Mouse (Mus musculus): ENCODE measurements at regions not wholly inside any gene's neighbourhood (a gene's known extent, or its start where the extent isn't known, plus 50 kb on each side); places are given as distances from the start of the nearest gene placed in this dataset.
"Not testable (repeated sequence)": the region's sequence is repeated elsewhere in the genome, so short reads cannot be mapped to it uniquely, and the experiment has no call there.

GRCm38 (mm10) chr8:126775334-126775733, 170.3 kb downstream of the Tomm20 start:
- no peak for ATAC-seq (ENCODE audit: insufficient number of reproducible peaks, low FRiP score, low TSS enrichment, low read depth)
- H3K9ac ChIP-seq (ENCODE audit: low read length): no peak overlapping the region

GRCm38 (mm10) chr8:126774816-126775215, 170.8 kb downstream of the Tomm20 start:
- no peaks in the 10 kb centered on the region for H3K9me3 ChIP-seq (ENCODE audit: control insufficient read depth, low read length)
- H3K27me3 ChIP-seq (ENCODE audit: control insufficient read depth, insufficient read depth, low read length): no peaks in the 10 kb centered on the region
- no peak overlapping the region for H3K27ac ChIP-seq (replicated peaks; ENCODE audit: low read depth, low read length)
- no peak overlapping the region for H3K4me3 ChIP-seq (ENCODE audit: low read depth, low read length)
- no peak overlapping the region for H3K4me2 ChIP-seq (ENCODE audit: low read depth, severe bottlenecking)
- 74% methylated on average over 7 of the region's 7 CpGs for WGBS
- DNase-seq (ENCODE audit: low spot score) (no peak), ATAC-seq (ENCODE audit: insufficient number of reproducible peaks, low FRiP score, low TSS enrichment, low read depth) (no peak)
- H3K9ac ChIP-seq (ENCODE audit: low read length): no peak overlapping the region
- H3K36me3 ChIP-seq (ENCODE audit: control insufficient read depth, insufficient read depth, low read length): no peaks in the 10 kb centered on the region
- no peaks in the 10 kb centered on the region for H3K4me1 ChIP-seq (ENCODE audit: control insufficient read depth, insufficient read depth, low read length)

More at GRCm38 (mm10) chr8:126775334-126775733, 170.3 kb downstream of the Tomm20 start:
- 57% methylated on average over 3 of the region's 3 CpGs for WGBS
- Histone ChIP-seq H3K4me3 (ENCODE audit: low read depth, low read length) (no peak overlapping the region), H3K36me3 (ENCODE audit: control insufficient read depth, insufficient read depth, low read length) (no peaks in the 10 kb centered on the region), H3K27ac (replicated peaks; ENCODE audit: low read depth, low read length) (no peak overlapping the region), H3K27me3 (ENCODE audit: control insufficient read depth, insufficient read depth, low read length) (no peaks in the 10 kb centered on the region), H3K4me2 (ENCODE audit: low read depth, severe bottlenecking) (no peak overlapping the region), H3K9me3 (ENCODE audit: control insufficient read depth, low read length) (no peaks in the 10 kb centered on the region), H3K4me1 (ENCODE audit: control insufficient read depth, insufficient read depth, low read length) (no peaks in the 10 kb centered on the region)
- no peak for DNase-seq (ENCODE audit: low spot score)

GRCm38 (mm10) chr8:126772748-126773147, 172.9 kb downstream of the Tomm20 start:
- Histone ChIP-seq H3K9ac (ENCODE audit: low read length) (no peak overlapping the region), H3K9me3 (ENCODE audit: control insufficient read depth, low read length) (no peaks in the 10 kb centered on the region), H3K27ac (replicated peaks; ENCODE audit: low read depth, low read length) (no peak overlapping the region), H3K27me3 (ENCODE audit: control insufficient read depth, insufficient read depth, low read length) (no peaks in the 10 kb centered on the region), H3K36me3 (ENCODE audit: control insufficient read depth, insufficient read depth, low read length) (no peaks in the 10 kb centered on the region), H3K4me1 (ENCODE audit: control insufficient read depth, insufficient read depth, low read length) (no peaks in the 10 kb centered on the region), H3K4me3 (ENCODE audit: low read depth, low read length) (no peak overlapping the region), H3K4me2 (ENCODE audit: low read depth, severe bottlenecking) (no peak overlapping the region)
- 84% methylated on average over 11 of the region's 11 CpGs for WGBS
- no peak for ATAC-seq (ENCODE audit: insufficient number of reproducible peaks, low FRiP score, low TSS enrichment, low read depth)
- DNase-seq (ENCODE audit: low spot score): no peak

GRCm38 (mm10) chr8:126772194-126772593, 173.4 kb downstream of the Tomm20 start:
- Histone ChIP-seq H3K4me2 (ENCODE audit: low read depth, severe bottlenecking) (no peak overlapping the region), H3K27me3 (ENCODE audit: control insufficient read depth, insufficient read depth, low read length) (no peaks in the 10 kb centered on the region), H3K4me3 (ENCODE audit: low read depth, low read length) (no peak overlapping the region), H3K27ac (replicated peaks; ENCODE audit: low read depth, low read length) (no peak overlapping the region), H3K36me3 (ENCODE audit: control insufficient read depth, insufficient read depth, low read length) (no peaks in the 10 kb centered on the region), H3K9me3 (ENCODE audit: control insufficient read depth, low read length) (no peaks in the 10 kb centered on the region), H3K9ac (ENCODE audit: low read length) (no peak overlapping the region), H3K4me1 (ENCODE audit: control insufficient read depth, insufficient read depth, low read length) (no peaks in the 10 kb centered on the region)
- WGBS: 85% methylated on average over 7 of the region's 7 CpGs
- DNase-seq (ENCODE audit: low spot score) (no peak), ATAC-seq (ENCODE audit: insufficient number of reproducible peaks, low FRiP score, low TSS enrichment, low read depth) (no peak)

GRCm38 (mm10) chr8:126770374-126770773, 175.3 kb downstream of the Tomm20 start:
- H3K4me1 ChIP-seq (ENCODE audit: control insufficient read depth, insufficient read depth, low read length); H3K9ac ChIP-seq (ENCODE audit: low read length); ATAC-seq (ENCODE audit: insufficient number of reproducible peaks, low FRiP score, low TSS enrichment, low read depth); H3K4me2 ChIP-seq (ENCODE audit: low read depth, severe bottlenecking); H3K27me3 ChIP-seq (ENCODE audit: control insufficient read depth, insufficient read depth, low read length); DNase-seq (ENCODE audit: low spot score); H3K36me3 ChIP-seq (ENCODE audit: control insufficient read depth, insufficient read depth, low read length); H3K9me3 ChIP-seq (ENCODE audit: control insufficient read depth, low read length); H3K27ac ChIP-seq (replicated peaks; ENCODE audit: low read depth, low read length); H3K4me3 ChIP-seq (ENCODE audit: low read depth, low read length): not testable (repeated sequence)
- WGBS: 90% methylated on average over 2 of the region's 2 CpGs

- no peaks in the 10 kb centered on the region for H3K27me3 ChIP-seq (ENCODE audit: control insufficient read depth, insufficient read depth, low read length)
- ATAC-seq (ENCODE audit: insufficient number of reproducible peaks, low FRiP score, low TSS enrichment, low read depth): no peak
- no peaks in the 10 kb centered on the region for H3K36me3 ChIP-seq (ENCODE audit: control insufficient read depth, insufficient read depth, low read length)
- 87% methylated on average over 5 of the region's 5 CpGs for WGBS
- no peak overlapping the region for H3K4me2 ChIP-seq (ENCODE audit: low read depth, severe bottlenecking)
- H3K9ac ChIP-seq (ENCODE audit: low read length): no peak overlapping the region
- no peaks in the 10 kb centered on the region for H3K9me3 ChIP-seq (ENCODE audit: control insufficient read depth, low read length)
- no peak overlapping the region for H3K27ac ChIP-seq (replicated peaks; ENCODE audit: low read depth, low read length)
- H3K4me1 ChIP-seq (ENCODE audit: control insufficient read depth, insufficient read depth, low read length): no peaks in the 10 kb centered on the region
- no peak overlapping the region for H3K4me3 ChIP-seq (ENCODE audit: low read depth, low read length)
- no peak for DNase-seq (ENCODE audit: low spot score)
Measured at GRCm38 (mm10) chr8:126768142-126768541, 174.4 kb upstream of the Irf2bp2 start.

GRCm38 (mm10) chr8:126767341-126767740, 173.6 kb upstream of the Irf2bp2 start:
- no peak overlapping the region for H3K9ac ChIP-seq (ENCODE audit: low read length)
- no peaks in the 10 kb centered on the region for H3K36me3 ChIP-seq (ENCODE audit: control insufficient read depth, insufficient read depth, low read length)
- DNase-seq (ENCODE audit: low spot score): no peak
- no peak overlapping the region for H3K4me2 ChIP-seq (ENCODE audit: low read depth, severe bottlenecking)
- no peaks in the 10 kb centered on the region for H3K9me3 ChIP-seq (ENCODE audit: control insufficient read depth, low read length)
- H3K4me1 ChIP-seq (ENCODE audit: control insufficient read depth, insufficient read depth, low read length): no peaks in the 10 kb centered on the region
- no peak for ATAC-seq (ENCODE audit: insufficient number of reproducible peaks, low FRiP score, low TSS enrichment, low read depth)
- H3K4me3 ChIP-seq (ENCODE audit: low read depth, low read length): no peak overlapping the region
- no peaks in the 10 kb centered on the region for H3K27me3 ChIP-seq (ENCODE audit: control insufficient read depth, insufficient read depth, low read length)
- H3K27ac ChIP-seq (replicated peaks; ENCODE audit: low read depth, low read length): no peak overlapping the region
- WGBS: 90% methylated on average over 3 of the region's 3 CpGs

GRCm38 (mm10) chr8:126765693-126766238, 172.0 kb upstream of the Irf2bp2 start:
- H3K4me1 ChIP-seq (ENCODE audit: control insufficient read depth, insufficient read depth, low read length): no peaks in the 10 kb centered on the region
- H3K9ac ChIP-seq (ENCODE audit: low read length): no peak overlapping the region
- 80% methylated on average over 6 of the region's 6 CpGs for WGBS
- H3K27ac ChIP-seq (replicated peaks; ENCODE audit: low read depth, low read length): no peak overlapping the region
- H3K4me3 ChIP-seq (ENCODE audit: low read depth, low read length): no peak overlapping the region
- ATAC-seq (ENCODE audit: insufficient number of reproducible peaks, low FRiP score, low TSS enrichment, low read depth) (no peak), DNase-seq (ENCODE audit: low spot score) (no peak)
- H3K27me3 ChIP-seq (ENCODE audit: control insufficient read depth, insufficient read depth, low read length): no peaks in the 10 kb centered on the region
- H3K4me2 ChIP-seq (ENCODE audit: low read depth, severe bottlenecking): no peak overlapping the region
- H3K36me3 ChIP-seq (ENCODE audit: control insufficient read depth, insufficient read depth, low read length): no peaks in the 10 kb centered on the region
- no peaks in the 10 kb centered on the region for H3K9me3 ChIP-seq (ENCODE audit: control insufficient read depth, low read length)

- DNase-seq (ENCODE audit: low spot score): no peak
- Histone ChIP-seq H3K36me3 (ENCODE audit: control insufficient read depth, insufficient read depth, low read length) (no peaks in the 10 kb centered on the region), H3K4me1 (ENCODE audit: control insufficient read depth, insufficient read depth, low read length) (no peaks in the 10 kb centered on the region), H3K4me3 (ENCODE audit: low read depth, low read length) (no peak overlapping the region), H3K27me3 (ENCODE audit: control insufficient read depth, insufficient read depth, low read length) (no peaks in the 10 kb centered on the region), H3K4me2 (ENCODE audit: low read depth, severe bottlenecking) (no peak overlapping the region), H3K27ac (replicated peaks; ENCODE audit: low read depth, low read length) (no peak overlapping the region), H3K9ac (ENCODE audit: low read length) (no peak overlapping the region), H3K9me3 (ENCODE audit: control insufficient read depth, low read length) (no peaks in the 10 kb centered on the region)
- ATAC-seq (ENCODE audit: insufficient number of reproducible peaks, low FRiP score, low TSS enrichment, low read depth): no peak
- 88% methylated on average over 7 of the region's 7 CpGs for WGBS
Measured at GRCm38 (mm10) chr8:126763600-126763999, 169.8 kb upstream of the Irf2bp2 start.
